Mouse (Mus musculus): ENCODE results near the gene AL732309.1. TPM values are rescaled to one million over a fixed set of nuclear protein-coding genes. Genes with fewer than 3 reads are reported as not detected.
A peak's percentile ranks its signal among the peaks of the same experiment; 100 is the strongest.

The AL732309.1 gene
- total and polyA plus RNA-seq, 3 experiments, result 0.68 to 4.7 (median 1.8) TPM

GRCm38 (mm10) chr2:25234050-25234449 is 12.6 kb downstream of the AL732309.1 start, which contains the start of gene Slc34a3:
Slc34a3 (minus strand) TSS chr2:25234364.
- H3K4me1 ChIP-seq (ENCODE audit: control insufficient read depth, insufficient read depth, low read length), result no peaks in the 10 kb centered on the region
- H3K36me3 ChIP-seq (ENCODE audit: control insufficient read depth, insufficient read depth, low read length), result no peaks in the 10 kb centered on the region

DNA sequence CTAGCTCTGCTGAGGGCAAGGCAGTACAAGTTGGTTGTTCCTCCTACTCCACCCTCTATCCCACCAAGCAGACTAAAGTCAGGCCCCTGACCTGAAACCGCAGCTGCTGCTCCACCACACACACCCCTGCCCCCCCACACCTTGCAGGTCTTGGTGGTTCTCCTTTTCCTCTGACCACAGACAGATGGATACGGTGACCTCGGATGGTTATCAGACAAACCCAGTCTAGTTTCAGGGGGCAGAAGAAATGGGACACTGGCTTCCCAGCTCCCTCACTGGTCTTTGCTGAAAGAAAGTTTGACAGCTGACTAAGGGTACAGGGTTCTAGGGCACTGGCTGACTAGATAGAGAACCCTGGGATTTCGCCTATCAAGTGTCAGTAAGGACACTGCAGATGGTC is 13.2 kb downstream of the AL732309.1 start:
- no peaks in the 10 kb centered on the region for H3K79me2 ChIP-seq (replicated peaks; ENCODE audit: control insufficient read depth, insufficient read depth, low read length)
- H3K9ac ChIP-seq (ENCODE audit: low read depth, low read length), result no peak overlapping the region
- TF ChIP-seq POLR2A (IDR thresholded peaks at IDR 0.05; ENCODE audit: insufficient read depth, low read depth, low read length), result no peak
- no peak for TF ChIP-seq EP300 (IDR thresholded peaks at IDR 0.05; ENCODE audit: insufficient read depth, low read depth, low read length)
- TF ChIP-seq CTCF (IDR thresholded peaks at IDR 0.05), result no peak

More at GRCm38 (mm10) chr2:25234050-25234449, 12.6 kb downstream of the AL732309.1 start, which contains the start of gene Slc34a3:
- Histone ChIP-seq H3K27me3 (ENCODE audit: control insufficient read depth, insufficient read depth, low read length) (no peaks in the 10 kb centered on the region), H3K4me3 (no peak within 1 kb of the TSS), H3K27ac (no peak within 1 kb of the TSS), H3K9ac (ENCODE audit: low read depth, low read length) (no peak within 1 kb of the TSS), H3K79me2 (replicated peaks; ENCODE audit: control insufficient read depth, insufficient read depth, low read length) (no peaks in the 10 kb centered on the region)
- DNase-seq, result no peak
- 86% methylated on average over 3 of the region's 3 CpGs for WGBS
- no peak for TF ChIP-seq EP300 (IDR thresholded peaks at IDR 0.05; ENCODE audit: insufficient read depth, low read depth, low read length)
- no peak for TF ChIP-seq POLR2A (IDR thresholded peaks at IDR 0.05; ENCODE audit: insufficient read depth, low read depth, low read length)
- TF ChIP-seq CTCF (IDR thresholded peaks at IDR 0.05), result no peak
- intact Hi-C loops (cut with DNase I), result no loop called here

DNA sequence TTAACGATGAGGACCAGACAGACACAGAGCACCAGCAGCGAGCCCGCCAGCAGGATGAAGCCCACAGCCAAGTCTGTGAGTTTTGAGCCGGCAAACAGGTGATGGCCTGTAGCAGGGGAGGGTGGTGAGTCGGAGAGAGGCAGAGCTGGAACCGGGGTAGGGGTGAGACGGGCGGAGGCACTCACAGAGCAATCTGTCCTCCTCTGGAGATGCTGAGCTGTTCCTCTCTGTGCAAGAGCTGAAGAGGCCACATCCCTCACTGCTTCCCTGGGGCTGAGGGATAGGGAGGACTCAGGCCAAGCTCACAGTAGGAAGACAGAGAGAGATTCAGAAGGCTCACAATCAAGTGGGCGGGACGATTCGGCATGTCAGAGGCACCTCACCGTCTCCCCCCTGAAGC is 15.6 kb downstream of the AL732309.1 start:
- H3K27ac ChIP-seq, result no peak overlapping the region
- H3K27me3 ChIP-seq (ENCODE audit: control insufficient read depth, insufficient read depth, low read length), result no peaks in the 10 kb centered on the region
- H3K4me3 ChIP-seq, result no peak overlapping the region
- 60% methylated on average over 12 of the region's 12 CpGs for WGBS
- DNase-seq, result no peak
- H3K36me3 ChIP-seq (ENCODE audit: control insufficient read depth, insufficient read depth, low read length), result no peaks in the 10 kb centered on the region
- H3K79me2 ChIP-seq (replicated peaks; ENCODE audit: control insufficient read depth, insufficient read depth, low read length), result no peaks in the 10 kb centered on the region
- intact Hi-C loops (cut with DNase I), result no loop called here
- TF ChIP-seq EP300 (IDR thresholded peaks at IDR 0.05; ENCODE audit: insufficient read depth, low read depth, low read length), result no peak
- no peak for TF ChIP-seq CTCF (IDR thresholded peaks at IDR 0.05)
- TF ChIP-seq POLR2A (IDR thresholded peaks at IDR 0.05; ENCODE audit: insufficient read depth, low read depth, low read length), result no peak
- H3K4me1 ChIP-seq (ENCODE audit: control insufficient read depth, insufficient read depth, low read length), result peaks cover 4% of the 10 kb centered on the region
- no peak overlapping the region for H3K9ac ChIP-seq (ENCODE audit: low read depth, low read length)

More for the DNA sequence above, 13.2 kb downstream of the AL732309.1 start:
- no peak overlapping the region for H3K27ac ChIP-seq
- peaks cover 2% of the 10 kb centered on the region; the same call in 1 of the 2 replicates for H3K4me1 ChIP-seq (ENCODE audit: control insufficient read depth, insufficient read depth, low read length)
- H3K27me3 ChIP-seq (ENCODE audit: control insufficient read depth, insufficient read depth, low read length), result no peaks in the 10 kb centered on the region
- 63% methylated on average over 4 of the region's 4 CpGs for WGBS
- H3K36me3 ChIP-seq (ENCODE audit: control insufficient read depth, insufficient read depth, low read length), result no peaks in the 10 kb centered on the region
- H3K4me3 ChIP-seq, result no peak overlapping the region
- intact Hi-C loops (cut with DNase I), result no loop called here
- DNase-seq, result no peak

DNA sequence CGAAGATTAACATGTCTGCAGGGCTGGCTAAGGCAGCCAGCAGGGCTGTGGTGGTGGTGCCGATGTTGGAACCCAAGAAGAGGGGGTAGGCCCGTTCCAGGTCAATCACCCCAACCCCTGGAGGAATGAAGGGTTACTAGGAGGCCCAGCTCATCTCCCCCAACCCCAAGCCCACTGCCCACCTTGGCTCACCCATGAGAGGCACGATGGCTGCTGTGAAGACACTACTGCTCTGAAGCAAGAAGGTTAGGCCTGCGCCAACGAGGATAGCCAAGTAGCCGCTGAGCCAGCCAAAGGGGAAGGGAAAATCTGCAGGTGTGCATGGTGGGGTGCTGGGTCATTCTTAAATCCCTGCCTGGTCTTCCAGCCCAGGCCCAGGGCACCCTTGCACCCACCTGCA is 16.1 kb downstream of the AL732309.1 start:
- H3K36me3 ChIP-seq (ENCODE audit: control insufficient read depth, insufficient read depth, low read length), result no peaks in the 10 kb centered on the region; the same call in 1 of the 2 replicates
- DNase-seq, result no peak
- no peak overlapping the region for H3K27ac ChIP-seq
- H3K9ac ChIP-seq (ENCODE audit: low read depth, low read length), result no peak overlapping the region
- H3K4me3 ChIP-seq, result no peak overlapping the region
- TF ChIP-seq EP300 (IDR thresholded peaks at IDR 0.05; ENCODE audit: insufficient read depth, low read depth, low read length), result no peak
- no peak for TF ChIP-seq POLR2A (IDR thresholded peaks at IDR 0.05; ENCODE audit: insufficient read depth, low read depth, low read length)
- intact Hi-C loops (cut with DNase I), result no loop called here
- 81% methylated on average over 7 of the region's 7 CpGs for WGBS
- H3K27me3 ChIP-seq (ENCODE audit: control insufficient read depth, insufficient read depth, low read length), result no peaks in the 10 kb centered on the region
- no peaks in the 10 kb centered on the region for H3K79me2 ChIP-seq (replicated peaks; ENCODE audit: control insufficient read depth, insufficient read depth, low read length)
- H3K4me1 ChIP-seq (ENCODE audit: control insufficient read depth, insufficient read depth, low read length), result peaks cover 4% of the 10 kb centered on the region

DNA sequence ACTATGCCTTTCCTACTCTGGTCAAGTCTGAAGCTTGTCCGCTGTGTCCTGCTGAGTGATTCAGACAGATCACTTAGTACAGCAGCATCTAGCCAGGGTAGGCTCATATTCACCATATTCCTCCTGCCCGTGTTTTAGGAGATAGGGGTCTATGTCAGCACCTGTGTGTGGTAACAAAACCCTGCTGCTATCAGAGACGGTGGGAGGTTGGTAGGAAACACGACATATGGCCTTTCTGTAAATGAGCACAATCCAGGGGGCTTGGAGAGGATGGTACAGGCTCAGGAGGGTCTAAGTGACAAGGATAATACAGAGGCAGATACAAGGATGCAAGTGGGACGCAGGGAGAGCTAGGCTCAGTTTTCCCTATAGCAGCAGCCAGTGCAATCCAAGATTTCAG is 17.1 kb downstream of the AL732309.1 start:
- H3K4me3 ChIP-seq, result no peak overlapping the region

DNA sequence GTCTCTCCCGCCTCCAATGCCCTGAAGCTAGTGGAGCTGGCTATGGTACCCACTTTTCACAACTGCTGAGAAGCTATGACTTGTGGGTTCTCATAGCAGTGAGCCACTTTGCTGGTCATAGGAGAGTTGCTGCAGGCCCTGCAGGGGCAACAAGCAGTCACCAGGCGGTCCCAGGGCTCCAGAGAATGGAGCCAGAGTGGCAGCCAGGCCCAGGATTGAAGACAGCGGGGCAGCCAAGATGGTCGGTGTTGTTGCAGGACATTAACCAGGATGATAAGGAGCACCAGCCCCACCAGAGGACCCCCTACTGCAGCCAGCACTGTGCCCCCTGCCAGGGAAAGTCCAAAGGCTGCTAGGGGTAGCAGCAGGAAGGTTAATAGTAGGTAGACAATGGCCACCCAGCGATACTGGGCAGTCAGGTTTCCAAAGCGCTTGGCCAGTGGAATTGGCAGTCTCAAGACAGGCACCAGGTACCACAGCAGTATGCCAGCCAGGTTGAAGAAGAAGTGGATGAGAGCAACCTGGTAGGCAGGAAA is 17.6 kb downstream of the AL732309.1 start:
- Histone ChIP-seq H3K27ac (peak overlapping the region; percentile 85), H3K36me3 (ENCODE audit: control insufficient read depth, insufficient read depth, low read length) (no peaks in the 10 kb centered on the region; the same call in 1 of the 2 replicates), H3K27me3 (ENCODE audit: control insufficient read depth, insufficient read depth, low read length) (no peaks in the 10 kb centered on the region), H3K9ac (ENCODE audit: low read depth, low read length) (0 out of 2 replicates have a peak overlapping the region, but pooled peaks have one; percentile 8), H3K79me2 (replicated peaks; ENCODE audit: control insufficient read depth, insufficient read depth, low read length) (no peaks in the 10 kb centered on the region), H3K4me1 (ENCODE audit: control insufficient read depth, insufficient read depth, low read length) (peaks cover 4% of the 10 kb centered on the region), H3K4me3 (no peak overlapping the region)
- TF ChIP-seq POLR2A (IDR thresholded peaks at IDR 0.05; ENCODE audit: insufficient read depth, low read depth, low read length), result no peak
- TF ChIP-seq EP300 (IDR thresholded peaks at IDR 0.05; ENCODE audit: insufficient read depth, low read depth, low read length), result no peak
- no peak for TF ChIP-seq CTCF (IDR thresholded peaks at IDR 0.05)
- no peak for DNase-seq
- intact Hi-C loops (cut with DNase I), result loop anchor here (1.0 to 5.0 kb wide), 3 partner anchors 26 to 43 kb away; partner anchors contain the start of genes Anapc2, Ssna1 and Tmem203
- WGBS, result 71% methylated on average over 6 of the region's 6 CpGs

More for the DNA sequence above, 17.1 kb downstream of the AL732309.1 start:
- no peak for DNase-seq
- 83% methylated on average over 5 of the region's 5 CpGs for WGBS
- Histone ChIP-seq H3K27ac (no peak overlapping the region), H3K79me2 (replicated peaks; ENCODE audit: control insufficient read depth, insufficient read depth, low read length) (no peaks in the 10 kb centered on the region), H3K9ac (ENCODE audit: low read depth, low read length) (no peak overlapping the region), H3K4me1 (ENCODE audit: control insufficient read depth, insufficient read depth, low read length) (peaks cover 4% of the 10 kb centered on the region), H3K27me3 (ENCODE audit: control insufficient read depth, insufficient read depth, low read length) (no peaks in the 10 kb centered on the region), H3K36me3 (ENCODE audit: control insufficient read depth, insufficient read depth, low read length) (no peaks in the 10 kb centered on the region; the same call in 1 of the 2 replicates)
- TF ChIP-seq POLR2A (IDR thresholded peaks at IDR 0.05; ENCODE audit: insufficient read depth, low read depth, low read length) (no peak), CTCF (IDR thresholded peaks at IDR 0.05) (no peak), EP300 (IDR thresholded peaks at IDR 0.05; ENCODE audit: insufficient read depth, low read depth, low read length) (no peak)
- intact Hi-C loops (cut with DNase I), result loop anchor here (2.0 to 5.0 kb wide), 2 partner anchors 25 to 43 kb away; partner anchors contain the start of genes Anapc2, Ssna1 and Tmem203

Measured in heart, adult 2 months (tissue).